Comparison of ENCODE assay signal across 8 mouse cellular contexts in genomic region chr6:72098021-72098655, GRCm38 (mm10). TPM values are rescaled to one million over a fixed set of nuclear protein-coding genes. Genes with fewer than 3 reads are reported as not detected.
A peak's percentile ranks its signal among the peaks of the same experiment; 100 is the strongest.
DNase-seq lines count a peak whose midpoint lies in the region; ATAC-seq and TF ChIP-seq lines count a peak whose summit lies in the region.

No protein-coding gene starts in this region.

- no peaks in the 10 kb centered on the region for H3K4me1 ChIP-seq in kidney, adult 2 months (ENCODE audit: control insufficient read depth, insufficient read depth, low read length)
- no peaks in the 10 kb centered on the region for H3K4me1 ChIP-seq in ES-E14 (ENCODE audit: control insufficient read depth in 2 of 2, insufficient read depth in 2 of 2, low read length in 2 of 2, poor library complexity in 1 of 2)
- H3K4me1 ChIP-seq in embryonic facial prominence, embryonic 14.5 days (ENCODE audit: control insufficient read depth, insufficient read depth, low read length) = peaks cover 10% of the 10 kb centered on the region; the same call in 1 of the 2 replicates
- H3K4me1 ChIP-seq in hindbrain, embryonic 13.5 days (replicated peaks) = peaks cover 43% of the 10 kb centered on the region

- no peaks in the 10 kb centered on the region for H3K27me3 ChIP-seq in kidney, adult 2 months (replicated peaks; ENCODE audit: control insufficient read depth, insufficient read depth, low read length)
- H3K27me3 ChIP-seq in embryonic facial prominence, embryonic 14.5 days (replicated peaks; ENCODE audit: control insufficient read depth, insufficient read depth, low read length) = no peaks in the 10 kb centered on the region
- H3K27me3 ChIP-seq in hindbrain, embryonic 13.5 days = no peaks in the 10 kb centered on the region

- H3K4me2 ChIP-seq in embryonic facial prominence, embryonic 14.5 days (ENCODE audit: low read depth, low read length) = peak overlapping the region; percentile 95
- H3K4me2 ChIP-seq in hindbrain, embryonic 13.5 days = peak overlapping the region; percentile 83

- WGBS in kidney, adult 2 months = 16% methylated on average over 15 of the region's 15 CpGs
- 4% methylated on average over 15 of the region's 15 CpGs for WGBS in embryonic facial prominence, embryonic 14.5 days
- WGBS in hindbrain, embryonic 13.5 days = 2% methylated on average over 15 of the region's 15 CpGs

- no peak for DNase-seq in kidney, adult 2 months
- no peak for DNase-seq in kidney, adult 18-20 months
- DNase-seq in ES-E14 (ENCODE audit: low read depth, low spot score) = no peak
- no peak for DNase-seq in embryonic facial prominence, embryonic 14.5 days (ENCODE audit: low spot score)
- DNase-seq in urinary bladder, adult 18-20 months (ENCODE audit: low spot score in 2 of 2) = no peak
- no peak for DNase-seq in gastrocnemius, postnatal 14 days

- intact Hi-C loops in gastrocnemius, postnatal 14 days (cut with DNase I; ENCODE audit: low total_unique reads) = loop anchor here (10.0 kb wide), 1 partner anchor 153 kb away; no protein-coding TSS in a partner anchor

- H3K36me3 ChIP-seq in kidney, adult 2 months (ENCODE audit: control insufficient read depth, insufficient read depth, low read length) = no peaks in the 10 kb centered on the region
- no peaks in the 10 kb centered on the region for H3K36me3 ChIP-seq in ES-E14 (ENCODE audit: control insufficient read depth, insufficient read depth, low read length, poor library complexity, severe bottlenecking)
- no peaks in the 10 kb centered on the region for H3K36me3 ChIP-seq in embryonic facial prominence, embryonic 14.5 days (ENCODE audit: control insufficient read depth, insufficient read depth, low read length)
- no peaks in the 10 kb centered on the region for H3K36me3 ChIP-seq in hindbrain, embryonic 13.5 days

- no peaks in the 10 kb centered on the region for H3K9me3 ChIP-seq in ES-E14 (ENCODE audit: control insufficient read depth, insufficient read depth, low read depth, low read length)
- H3K9me3 ChIP-seq in embryonic facial prominence, embryonic 14.5 days (ENCODE audit: control insufficient read depth, low read length) = no peaks in the 10 kb centered on the region
- H3K9me3 ChIP-seq in hindbrain, embryonic 13.5 days = no peaks in the 10 kb centered on the region

- H3K27ac ChIP-seq in kidney, adult 2 months (ENCODE audit: insufficient read depth, low read depth, low read length) = no peak overlapping the region
- H3K27ac ChIP-seq in ES-E14 (ENCODE audit: insufficient read depth, low read depth, low read length, poor library complexity, severe bottlenecking) = no peak overlapping the region
- peak overlapping the region; percentile 67 for H3K27ac ChIP-seq in embryonic facial prominence, embryonic 14.5 days (replicated peaks; ENCODE audit: low read depth, low read length)
- peak overlapping the region; percentile 93 for H3K27ac ChIP-seq in hindbrain, embryonic 13.5 days

- no peak for TF ChIP-seq POLR2A in kidney, adult 2 months (IDR thresholded peaks at IDR 0.05; ENCODE audit: low read depth, low read length)

- H3K9ac ChIP-seq in ES-E14 (ENCODE audit: insufficient read depth, low read depth, low read length, poor library complexity, severe bottlenecking) = peak overlapping the region; percentile 83
- peak overlapping the region; percentile 81 for H3K9ac ChIP-seq in embryonic facial prominence, embryonic 14.5 days (ENCODE audit: low read depth, low read length)
- H3K9ac ChIP-seq in hindbrain, embryonic 13.5 days = peak overlapping the region; percentile 90

- in situ Hi-C loops in ES-E14 (cut with MboI; ENCODE audit: low sequenced_read_pairs in 2 of 2, unreplicated experiment in 2 of 2) = no loop called here

- TF ChIP-seq CTCF in kidney, adult 2 months (conservative IDR thresholded peaks at IDR 0.05; ENCODE audit: insufficient read depth, insufficient read length, low read depth, low read length) = no peak

- H3K4me3 ChIP-seq in kidney, adult 2 months (ENCODE audit: insufficient read depth, low read depth, low read length) = peak overlapping the region; percentile 58
- H3K4me3 ChIP-seq in ES-E14 (ENCODE audit: insufficient read depth in 1 of 2, low read depth in 1 of 2, low read length in 2 of 2, poor library complexity in 1 of 2, severe bottlenecking in 1 of 2) = peak overlapping the region; percentile 87 to 89
- H3K4me3 ChIP-seq in embryonic facial prominence, embryonic 14.5 days (ENCODE audit: low read depth, low read length) = peak overlapping the region; percentile 81
- H3K4me3 ChIP-seq in hindbrain, embryonic 13.5 days = peak overlapping the region; percentile 66

- no peak; the same call in 1 of the 2 replicates for ATAC-seq in embryonic facial prominence, embryonic 14.5 days (ENCODE audit: low read depth)
- ATAC-seq in hindbrain, embryonic 13.5 days (ENCODE audit: low FRiP score) = peak; percentile 62
- peak; percentile 13; the same call in 1 of the 2 replicates for ATAC-seq in megakaryocyte, adult 5-6 weeks (ENCODE audit: poor library complexity, severe bottlenecking)

TF ChIP-seq in ES-E14, 5 proteins besides CTCF, POLR2A, EP300 and RAD21:
- TF ChIP-seq HCFC1 (IDR thresholded peaks at IDR 0.05; ENCODE audit: borderline replicate concordance, insufficient read depth, low read length) (no peak), MAFK (IDR thresholded peaks at IDR 0.05; ENCODE audit: insufficient read depth, low read depth, low read length) (no peak), ZC3H11A (IDR thresholded peaks at IDR 0.05; ENCODE audit: borderline replicate concordance, low read depth, low read length) (no peak), ZNF384 (IDR thresholded peaks at IDR 0.05; ENCODE audit: low read depth, low read length) (no peak)

RNA-seq across cellular contexts. Expression of gene St3gal5, which starts 0.7 kb away (rescaled TPM):
- polyA plus RNA-seq in kidney, adult 2 months (2012; rRNA removed) = 7.7 and 10.4 TPM in 2 replicates
- 9.4 and 13.3 TPM in 2 replicates for total RNA-seq in ES-E14 (2012; rRNA removed)
- 31.3 and 33.6 TPM in 2 replicates for polyA plus RNA-seq in embryonic facial prominence, embryonic 14.5 days (2014; fragmentation: Nextera tagmentation; extraction: Ambion mirVana)
- polyA plus RNA-seq in hindbrain, embryonic 13.5 days (2015; fragmentation: Nextera tagmentation; extraction: Ambion mirVana) = 52.9 and 53.9 TPM in 2 replicates
- 57.9 and 69.2 TPM in 2 replicates for total RNA-seq in megakaryocyte, adult 5-6 weeks (2015)
- 73.5 and 121 TPM in 2 replicates for total RNA-seq in megakaryocyte, adult 5-6 weeks (2017)
- 10 to 100 TPM; 83.7 to 88.8 TPM for total RNA-seq in gastrocnemius, postnatal 14 days (2021)

Comparison
In these comparisons a context has a peak if more than half of its experiments do, and no peak if none do; other contexts are left out.
1. H3K27ac ChIP-seq: peak in embryonic facial prominence, embryonic 14.5 days (single experiment) and hindbrain, embryonic 13.5 days (single experiment); none in kidney, adult 2 months (single experiment) and ES-E14 (single experiment).
2. Peak in every context shown above with its lines, with median percentiles within 50 percentile points of each other: H3K4me3 ChIP-seq and H3K9ac ChIP-seq.